17 mouse cellular contexts compared by ENCODE assay signal in the genomic region with DNA sequence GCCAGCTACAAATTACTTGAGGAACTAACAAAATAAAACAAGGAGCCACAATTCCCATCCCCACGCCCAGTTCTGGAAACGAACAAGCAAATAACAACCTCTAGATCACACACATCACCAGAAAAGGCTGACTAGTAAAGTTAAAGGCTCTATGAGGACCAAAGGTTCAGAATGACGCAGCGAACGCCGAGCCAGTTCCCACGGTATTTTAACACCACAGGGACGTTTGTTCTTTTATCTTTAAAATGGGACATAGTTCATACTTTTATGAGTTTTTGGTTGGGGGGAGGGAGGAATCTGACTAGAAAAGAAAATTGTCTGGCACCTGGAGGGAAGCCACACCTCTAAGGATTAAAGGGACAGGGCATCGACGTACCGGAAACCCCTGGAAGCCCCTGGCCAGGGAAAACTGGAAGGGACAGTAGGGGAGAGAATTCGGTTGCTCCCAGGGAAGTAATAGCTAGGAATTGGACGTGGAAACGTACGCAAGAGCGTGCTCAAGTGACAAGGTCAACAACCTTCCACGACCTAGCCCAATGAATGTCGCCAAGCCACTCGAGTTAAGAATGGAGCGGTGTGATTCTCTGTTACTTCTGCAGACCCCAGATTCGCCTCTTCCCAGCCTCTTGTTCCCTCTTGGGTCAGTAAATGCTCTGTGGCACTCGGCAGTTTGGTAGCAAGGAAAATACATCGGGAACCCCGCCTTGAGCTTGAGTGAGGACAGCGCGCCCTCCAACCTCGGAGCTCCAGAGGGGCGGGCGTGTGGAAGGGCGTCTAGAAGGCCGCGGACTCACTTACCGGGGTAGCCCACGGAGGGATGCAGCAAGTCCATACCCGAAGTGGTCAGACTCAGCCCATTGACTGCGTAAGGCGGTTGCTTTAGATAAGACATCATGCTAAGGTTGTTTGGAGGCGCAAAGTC. TPM values are rescaled to one million over a fixed set of nuclear protein-coding genes. Genes with fewer than 3 reads are reported as not detected.
DNase-seq lines count a peak whose midpoint lies in the region; ATAC-seq and TF ChIP-seq lines count a peak whose summit lies in the region.
"Had no signal": no experiment of that assay in that cellular context is flagged by ENCODE, and none has a peak within 500 bp of the region (broad histone marks: within the 10 kb centered on the region; RNA-seq: fewer than 3 reads in every experiment).

No protein-coding gene starts in this region.

- peak; percentile 29 for DNase-seq in ZHBTc4 (ENCODE audit: low read depth, low spot score)
- peak; percentile 59 for DNase-seq in midbrain, embryonic 10.5 days (ENCODE audit: low spot score)
- DNase-seq in gastrocnemius, adult 8-10 months (ENCODE audit: low spot score in 2 of 2) = no peak
- DNase-seq in kidney, postnatal 10 days = no peak
- DNase-seq in thymus, postnatal 14 days = no peak
- DNase-seq: adrenal gland, postnatal 14 days; cerebellum, postnatal 14 days; kidney, postnatal 36 days had no signal

- WGBS in forebrain, embryonic 13.5 days = 4% methylated on average over 38 of the region's 38 CpGs
- 6% methylated on average over 38 of the region's 38 CpGs for WGBS in midbrain, embryonic 10.5 days

- peak overlapping the region; percentile 47 for H3K4me3 ChIP-seq in ES-Bruce4 (ENCODE audit: low read depth, low read length)
- peak overlapping the region; percentile 44 for H3K4me3 ChIP-seq in forebrain, embryonic 13.5 days
- peak overlapping the region; percentile 97 for H3K4me3 ChIP-seq in midbrain, embryonic 10.5 days
- H3K4me3 ChIP-seq: limb, embryonic 13.5 days; neural tube, embryonic 13.5 days had no signal

- no peak overlapping the region for H3K27ac ChIP-seq in ES-Bruce4 (ENCODE audit: insufficient read depth, low read length)
- no peak overlapping the region for H3K27ac ChIP-seq in forebrain, embryonic 13.5 days
- H3K27ac ChIP-seq in midbrain, embryonic 10.5 days (replicated peaks) = peak overlapping the region; percentile 100
- H3K27ac ChIP-seq: limb, embryonic 13.5 days; neural tube, embryonic 13.5 days had no signal

- H3K9me3 ChIP-seq in ES-Bruce4 (replicated peaks; ENCODE audit: control insufficient read depth, insufficient read depth, low read length, poor library complexity, severe bottlenecking) = no peaks in the 10 kb centered on the region
- no peaks in the 10 kb centered on the region for H3K9me3 ChIP-seq in forebrain, embryonic 13.5 days (replicated peaks)
- H3K9me3 ChIP-seq in midbrain, embryonic 10.5 days (replicated peaks) = no peaks in the 10 kb centered on the region
- H3K9me3 ChIP-seq: limb, embryonic 13.5 days; neural tube, embryonic 13.5 days had no signal

- TF ChIP-seq EP300 in ES-Bruce4 (IDR thresholded peaks at IDR 0.05; ENCODE audit: insufficient read depth, low read depth, low read length) = no peak

- no peak for TF ChIP-seq POLR2A in ES-Bruce4 (IDR thresholded peaks at IDR 0.05; ENCODE audit: insufficient read depth, low read length)

- H3K27me3 ChIP-seq in ES-Bruce4 (ENCODE audit: control insufficient read depth, insufficient read depth, low read length, poor library complexity, severe bottlenecking) = peaks cover 25% of the 10 kb centered on the region
- peaks cover 93% of the 10 kb centered on the region for H3K27me3 ChIP-seq in forebrain, embryonic 13.5 days
- H3K27me3 ChIP-seq in midbrain, embryonic 10.5 days (ENCODE audit: low read depth, poor library complexity, severe bottlenecking) = peaks cover 77% of the 10 kb centered on the region

- H3K4me2 ChIP-seq in forebrain, embryonic 13.5 days = peak overlapping the region; percentile 60
- H3K4me2 ChIP-seq: limb, embryonic 13.5 days; neural tube, embryonic 13.5 days had no signal

- ATAC-seq in forebrain, embryonic 13.5 days = peak; percentile 12; the same call in 1 of the 2 replicates

- H3K9ac ChIP-seq in ES-Bruce4 (ENCODE audit: low read depth, poor library complexity, severe bottlenecking) = peak overlapping the region; percentile 24; the same call in 1 of the 2 replicates
- peak overlapping the region; percentile 63 for H3K9ac ChIP-seq in forebrain, embryonic 13.5 days
- H3K9ac ChIP-seq: limb, embryonic 13.5 days; neural tube, embryonic 13.5 days had no signal

- H3K36me3 ChIP-seq in ES-Bruce4 (ENCODE audit: control insufficient read depth, insufficient read depth, low read length, poor library complexity, severe bottlenecking) = no peaks in the 10 kb centered on the region
- no peaks in the 10 kb centered on the region for H3K36me3 ChIP-seq in forebrain, embryonic 13.5 days (ENCODE audit: poor library complexity, severe bottlenecking)
- peaks cover 78% of the 10 kb centered on the region for H3K36me3 ChIP-seq in midbrain, embryonic 10.5 days
- H3K36me3 ChIP-seq: limb, embryonic 13.5 days; neural tube, embryonic 13.5 days had no signal

- no peaks in the 10 kb centered on the region for H3K4me1 ChIP-seq in ES-Bruce4 (ENCODE audit: control insufficient read depth, insufficient read depth, low read length)
- H3K4me1 ChIP-seq in forebrain, embryonic 13.5 days = peaks cover 45% of the 10 kb centered on the region
- peaks cover 60% of the 10 kb centered on the region for H3K4me1 ChIP-seq in midbrain, embryonic 10.5 days

- TF ChIP-seq CTCF in ES-Bruce4 (IDR thresholded peaks at IDR 0.05; ENCODE audit: low read depth, low read length) = no peak

RNA-seq across cellular contexts. Expression of a gene that starts 11.7 kb away (rescaled TPM):
- polyA plus RNA-seq in ES-Bruce4 (2011; ENCODE audit: insufficient read depth, insufficient read length, low read depth, missing spikeins) = 45.0 and 51.6 TPM in 2 replicates
- 24.9 and 36.8 TPM in 2 replicates for polyA plus RNA-seq in forebrain, embryonic 13.5 days (2015; fragmentation: Nextera tagmentation; extraction: Ambion mirVana)
- 149 and 169 TPM in 2 replicates for polyA plus RNA-seq in midbrain, embryonic 10.5 days (2016; fragmentation: Nextera tagmentation; extraction: Ambion mirVana)
- total RNA-seq in gastrocnemius, adult 8-10 months (2022) = not detected
- total RNA-seq: adrenal gland, postnatal 14 days; MEL had no signal
- polyA plus RNA-seq: heart, postnatal 0 days; limb, embryonic 13.5 days; lung, embryonic 16.5 days; neural tube, embryonic 13.5 days; small intestine, adult 2 months; thymus, postnatal 0 days had no signal

Comparison
In these comparisons a context has a peak if more than half of its experiments do, and no peak if none do; other contexts are left out.
1. H3K4me3 ChIP-seq: peak in every context shown above with its lines; median percentile 97 in midbrain, embryonic 10.5 days; 47 in ES-Bruce4; 44 in forebrain, embryonic 13.5 days.
2. DNase-seq: peak in ZHBTc4 (single experiment) and midbrain, embryonic 10.5 days (single experiment); none in gastrocnemius, adult 8-10 months (0 of 2), kidney, postnatal 10 days (single experiment) and thymus, postnatal 14 days (single experiment).